Mouse (Mus musculus) MEL (cell line): ENCODE results near the gene Hist1h3e.
A peak's percentile ranks its signal among the peaks of the same experiment; 100 is the strongest.
"Not testable (repeated sequence)": the region's sequence is repeated elsewhere in the genome, so short reads cannot be mapped to it uniquely, and the experiment has no call there.

ENCODE experiments used
- CHD1 ChIP-seq: IDR thresholded peaks from 2 replicates; pipeline ENCODE4 v1.6.1; 2012; ENCODE audit warnings: low read depth, mild to moderate bottlenecking, inconsistent platforms, low read length, improper control_type of control experiment
- CTCF ChIP-seq, 3 experiments: IDR thresholded peaks in 2 of 3; conservative IDR thresholded peaks in 1 of 3; 2 replicates each; pipeline ENCODE4 v1.5.1; 2011 to 2012; ENCODE audit warnings: low read length in 3 of 3, low read depth in 2 of 3, mild to moderate bottlenecking in 2 of 3, improper control_type of control experiment in 1 of 3, inconsistent platforms in 1 of 3, mixed read lengths in 1 of 3, moderate library complexity in 1 of 3; ENCODE audit not compliant: control insufficient read depth in 1 of 3, insufficient read depth in 1 of 3, poor library complexity in 1 of 3, severe bottlenecking in 1 of 3
- ELF1 ChIP-seq: IDR thresholded peaks from 2 replicates; pipeline ENCODE4 v1.6.1; 2014; ENCODE audit warnings: low read depth, mild to moderate bottlenecking, inconsistent platforms, low read length, improper control_type of control experiment, moderate library complexity
- EP300 ChIP-seq, 2 experiments: IDR thresholded peaks; 2 replicates each; pipeline ENCODE4 v1.6.1; 2011; ENCODE audit warnings: improper control_type of control experiment in 2 of 2, low read length in 2 of 2, low read depth in 1 of 2, mild to moderate bottlenecking in 1 of 2
- MAFK ChIP-seq: IDR thresholded peaks from 2 replicates; pipeline ENCODE4 v1.6.1; 2011; ENCODE audit warnings: low read depth, mild to moderate bottlenecking, low read length, improper control_type of control experiment, borderline replicate concordance
- MXI1 ChIP-seq: IDR thresholded peaks from 2 replicates; pipeline ENCODE4 v1.6.1; 2011; ENCODE audit warnings: mild to moderate bottlenecking, low read depth, low read length, improper control_type of control experiment
- POLR2A ChIP-seq, 2 experiments: IDR thresholded peaks; 2 replicates each; pipeline ENCODE4 v1.6.1; 2011 to 2012; ENCODE audit warnings: low read length in 2 of 2, mild to moderate bottlenecking in 2 of 2, control low read depth in 1 of 2, improper control_type of control experiment in 1 of 2, low read depth in 1 of 2, moderate library complexity in 1 of 2; ENCODE audit not compliant: control insufficient read depth in 1 of 2, insufficient read depth in 1 of 2, poor library complexity in 1 of 2
- RCOR1 ChIP-seq: IDR thresholded peaks from 2 replicates; pipeline ENCODE4 v1.6.1; 2012; ENCODE audit warnings: low read depth, mild to moderate bottlenecking, inconsistent platforms, low read length, improper control_type of control experiment
- USF2 ChIP-seq, 2 experiments: IDR thresholded peaks; 2 replicates each; pipeline ENCODE4 v1.6.1; 2011 to 2012; ENCODE audit warnings: improper control_type of control experiment in 2 of 2, low read length in 2 of 2, borderline replicate concordance in 1 of 2, inconsistent platforms in 1 of 2, low read depth in 1 of 2, mild to moderate bottlenecking in 1 of 2; ENCODE audit not compliant: insufficient read depth in 1 of 2
- ZNF384 ChIP-seq: IDR thresholded peaks from 2 replicates; pipeline ENCODE4 v1.6.1; 2012; ENCODE audit warnings: low read depth, mild to moderate bottlenecking, inconsistent platforms, low read length, improper control_type of control experiment

- TF ChIP-seq CTCF (IDR thresholded peaks at IDR 0.05 in 2 of 3, conservative IDR thresholded peaks at IDR 0.05 in 1 of 3; ENCODE audit: control insufficient read depth in 1 of 3, insufficient read depth in 1 of 3, low read depth in 2 of 3, low read length in 3 of 3, poor library complexity in 1 of 3, severe bottlenecking in 1 of 3); CHD1; ELF1; MXI1; EP300 (IDR thresholded peaks at IDR 0.05; ENCODE audit: low read depth in 1 of 2, low read length in 2 of 2); MAFK; ZNF384; USF2 (IDR thresholded peaks at IDR 0.05; ENCODE audit: borderline replicate concordance in 1 of 2, insufficient read depth in 1 of 2, low read depth in 1 of 2, low read length in 2 of 2); RCOR1: not testable (repeated sequence)
- peak; percentile 53 to 56; a peak in 3 of 4 replicates for TF ChIP-seq POLR2A (IDR thresholded peaks at IDR 0.05; ENCODE audit: control insufficient read depth in 1 of 2, insufficient read depth in 1 of 2, low read depth in 1 of 2, low read length in 2 of 2, poor library complexity in 1 of 2)
These were observed 11.1 kb upstream of the Hist1h3e start for GRCm38 (mm10) chr13:23573034-23573897.
